Mouse (Mus musculus) cerebellum, adult 2 months (tissue): ENCODE measurements around the gene Cep55. TPM values are rescaled to one million over a fixed set of nuclear protein-coding genes. Genes with fewer than 3 reads are reported as not detected.
A peak's percentile ranks its signal among the peaks of the same experiment; 100 is the strongest.

Experiments
- DNase-seq, 2 experiments: peaks; one replicate each; pipeline ENCODE4 v3.0.0; 2021
- H3K27ac ChIP-seq: fragments of 200-500 bp; 2 replicates; pipeline ENCODE4 v1.5.1; 2012; ENCODE audit warnings: low read length, control low read depth, inconsistent platforms; ENCODE audit not compliant: insufficient read depth
- H3K27me3 ChIP-seq: fragments of 200-500 bp; 2 replicates; pipeline ENCODE4 v1.6.1; 2012; ENCODE audit warnings: inconsistent platforms, mild to moderate bottlenecking, low read length, moderate library complexity; ENCODE audit not compliant: control insufficient read depth, insufficient read depth
- H3K4me1 ChIP-seq: fragments of 200-500 bp; 2 replicates; pipeline ENCODE4 v1.6.1; 2011; ENCODE audit warnings: low read length; ENCODE audit not compliant: control insufficient read depth, insufficient read depth
- H3K4me3 ChIP-seq: fragments of 200-500 bp; replicated peaks from 2 replicates; pipeline ENCODE3; 2011; ENCODE audit warnings: mild to moderate bottlenecking, low read depth, low read length, control low read depth; ENCODE audit not compliant: insufficient read depth
- CTCF ChIP-seq: fragments of 200-500 bp; IDR thresholded peaks from 2 replicates; pipeline ENCODE4 v1.5.1; 2011; ENCODE audit warnings: low read depth, mild to moderate bottlenecking, control low read depth, low read length, moderate library complexity, borderline replicate concordance; ENCODE audit not compliant: insufficient read depth
- POLR2A ChIP-seq: fragments of 200-500 bp; IDR thresholded peaks from 2 replicates; pipeline ENCODE4 v1.6.1; 2011; ENCODE audit warnings: low read length, control low read depth, borderline replicate concordance; ENCODE audit not compliant: insufficient read depth
- WGBS: fragments of 180-500 bp; shearing (Covaris S2); methylation state at CpG from one replicate; pipeline ENCODE4 v1.1.7; 2018; 5-methylcytosine and 5-hydroxymethylcytosine counted together
- polyA plus RNA-seq: library from polyadenylated mRNA; depleted of rRNA; stranded (reverse); fragments of >200 nt; gene quantifications from 2 replicates; pipeline ENCODE4 v1.2.3, GENCODE M21; 2012

Cep55 gene
- polyA plus RNA-seq, 1 experiment, result 0.18 TPM

DNA sequence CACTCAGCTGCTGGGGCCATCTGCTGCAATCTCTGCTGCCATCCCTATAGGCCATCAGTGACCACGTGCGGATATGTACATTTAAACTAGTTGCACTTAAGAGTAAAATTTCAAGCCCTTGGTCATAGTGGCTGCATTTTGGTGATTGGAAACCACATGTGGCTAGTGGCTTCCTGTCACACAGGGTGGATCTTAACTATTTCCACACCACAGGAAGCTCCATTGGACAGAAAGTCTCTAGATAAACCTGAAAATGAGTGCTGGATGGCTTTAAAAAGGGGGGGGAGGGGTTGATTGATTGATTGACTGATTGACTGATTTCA, 21.1 kb upstream of the Cep55 start:
- H3K4me3 ChIP-seq, result no peak overlapping the region
- H3K4me1 ChIP-seq, result no peaks in the 10 kb centered on the region
- no peak overlapping the region for H3K27ac ChIP-seq
- no peaks in the 10 kb centered on the region for H3K27me3 ChIP-seq
- TF ChIP-seq POLR2A, result no peak
- no peak for TF ChIP-seq CTCF
- DNase-seq, result no peak
- WGBS, result 89% methylated on average over 2 of the region's 2 CpGs

DNA sequence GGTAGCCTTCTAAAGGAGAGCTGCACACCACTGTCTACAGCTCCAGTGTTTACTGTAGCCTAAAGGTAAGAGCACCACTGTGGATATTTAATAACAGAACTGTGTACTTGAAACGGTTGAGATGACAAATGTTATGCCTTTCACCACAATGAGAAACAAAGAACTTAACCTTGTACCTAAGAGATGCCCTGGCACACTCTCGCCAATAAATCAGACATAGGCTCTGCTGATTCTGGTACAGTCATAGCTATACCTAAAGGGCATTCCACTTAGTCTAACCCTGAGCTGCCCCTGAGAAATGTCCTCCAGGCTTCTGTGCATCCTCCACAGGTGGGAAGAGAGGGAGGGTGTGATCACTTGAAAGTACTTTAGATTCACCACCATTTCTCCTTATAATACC, 20.1 kb upstream of the Cep55 start:
- DNase-seq, result no peak
- Histone ChIP-seq H3K4me1 (no peaks in the 10 kb centered on the region), H3K4me3 (no peak overlapping the region), H3K27me3 (no peaks in the 10 kb centered on the region), H3K27ac (no peak overlapping the region)
- TF ChIP-seq POLR2A, result no peak
- no peak for TF ChIP-seq CTCF
- 75% methylated on average over 2 of the region's 2 CpGs for WGBS

DNA sequence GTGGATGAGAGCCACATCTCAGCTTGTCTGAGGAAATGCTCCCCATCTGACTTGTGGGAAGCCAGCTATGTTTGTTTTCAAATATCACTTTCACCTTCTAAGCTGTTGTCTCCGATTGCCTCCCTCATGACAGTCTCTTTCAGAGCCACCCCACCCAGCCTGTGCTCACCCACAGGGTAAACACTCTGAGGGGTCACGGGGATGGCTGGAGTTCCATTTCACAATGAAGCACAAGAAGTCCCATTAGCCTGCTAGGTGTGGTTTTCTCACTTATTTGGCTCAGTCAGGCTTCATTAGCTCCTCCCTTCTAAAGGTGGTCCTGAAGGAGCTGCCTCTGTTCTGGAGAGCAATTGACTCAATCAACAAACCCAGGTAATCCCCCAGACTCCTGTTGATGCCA, 19.0 kb upstream of the Cep55 start:
- Histone ChIP-seq H3K4me1 (no peaks in the 10 kb centered on the region), H3K27ac (no peak overlapping the region), H3K4me3 (no peak overlapping the region), H3K27me3 (no peaks in the 10 kb centered on the region)
- 83% methylated on average over 2 of the region's 2 CpGs for WGBS
- no peak for DNase-seq
- TF ChIP-seq POLR2A (no peak), CTCF (no peak)

DNA sequence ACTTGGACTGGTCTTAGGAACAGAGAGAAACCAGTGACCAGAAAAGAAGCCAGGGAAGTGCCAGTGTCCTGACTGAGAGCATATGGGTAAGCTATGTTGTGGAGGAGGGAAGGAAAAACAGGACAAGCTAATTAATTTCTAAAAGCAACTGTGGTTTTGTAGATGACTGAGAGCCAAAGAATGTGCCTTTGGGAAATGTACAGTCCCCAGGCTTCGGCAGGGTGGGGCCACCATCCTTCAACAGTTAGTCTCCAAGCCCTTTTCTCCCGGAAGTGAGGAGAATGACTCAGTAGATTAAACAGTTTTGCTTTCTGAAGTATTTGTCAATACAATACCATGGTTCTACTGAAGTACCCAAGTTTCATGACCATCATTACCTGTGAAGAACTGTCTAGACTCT, 16.5 kb upstream of the Cep55 start:
- 55% methylated on average over 2 of the region's 2 CpGs for WGBS
- Histone ChIP-seq H3K4me3 (no peak overlapping the region), H3K27me3 (no peaks in the 10 kb centered on the region), H3K4me1 (no peaks in the 10 kb centered on the region), H3K27ac (no peak overlapping the region)
- DNase-seq, result no peak
- TF ChIP-seq CTCF, result no peak

DNA sequence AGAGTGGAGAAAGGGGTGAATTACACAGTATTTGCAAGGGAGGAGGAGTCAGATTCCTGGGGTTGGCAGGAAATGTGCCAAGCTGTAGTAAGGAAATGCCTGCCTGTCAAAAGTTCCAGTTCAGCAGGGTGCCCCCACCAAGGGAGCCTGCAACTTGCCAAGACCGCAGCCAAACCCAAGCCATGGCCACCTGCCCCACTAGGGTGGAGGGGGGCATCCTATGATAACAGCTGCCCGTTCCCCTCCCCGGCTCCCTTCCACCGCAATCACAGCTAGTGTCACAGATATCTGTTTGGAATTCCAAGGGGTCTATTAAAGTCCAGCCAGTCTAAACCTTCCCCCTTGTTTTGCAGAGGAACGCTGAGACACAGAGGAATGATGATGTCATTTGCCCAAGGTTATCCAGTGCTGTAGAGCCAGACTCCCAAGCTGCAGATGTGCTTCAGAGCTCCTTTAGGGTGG, 12.5 kb upstream of the Cep55 start:
- Histone ChIP-seq H3K27me3 (no peaks in the 10 kb centered on the region), H3K27ac (no peak overlapping the region), H3K4me3 (no peak overlapping the region), H3K4me1 (no peaks in the 10 kb centered on the region)
- DNase-seq, result no peak
- TF ChIP-seq POLR2A (no peak), CTCF (no peak)
- WGBS, result 9% methylated on average over 5 of the region's 5 CpGs

DNA sequence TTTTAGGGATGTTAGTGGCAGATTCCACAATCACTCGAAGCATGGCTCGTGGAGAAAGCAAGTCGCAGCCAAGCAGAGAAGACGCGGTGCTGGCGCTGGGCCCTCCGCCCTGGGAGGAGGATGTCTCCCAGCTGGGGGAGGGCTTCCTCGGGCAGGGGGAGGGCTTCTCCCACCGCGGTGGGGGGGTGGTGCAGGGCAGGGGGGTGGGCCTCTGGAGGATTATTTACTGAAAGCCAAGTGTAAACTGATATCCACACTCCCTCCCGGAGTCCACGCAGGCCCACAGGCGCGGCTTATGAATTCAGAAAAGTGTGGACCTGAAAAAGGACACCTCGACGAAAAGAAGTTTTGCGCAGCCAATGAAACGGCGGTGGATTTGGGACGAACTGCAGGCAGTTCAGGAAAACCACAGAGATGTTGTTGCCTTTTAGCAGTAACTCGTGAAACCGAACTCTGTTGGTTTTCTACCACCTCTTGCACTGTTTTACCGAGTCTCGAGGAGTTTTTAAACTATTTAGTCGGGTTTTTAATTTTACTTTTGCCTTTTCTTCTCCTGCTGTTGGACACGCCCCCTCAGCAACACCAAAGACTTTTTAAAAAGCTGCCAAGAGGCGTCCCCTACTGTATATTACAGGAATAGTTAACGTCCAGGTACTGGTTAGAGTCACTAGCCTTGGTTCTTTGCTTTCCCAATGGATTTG, 11.4 kb upstream of the Cep55 start, which contains the start of gene Myof:
Myof (minus strand) TSS at position 297 of the 701 bp plus-strand sequence.
- WGBS, result 2% methylated on average over 28 of the region's 28 CpGs
- Histone ChIP-seq H3K27ac (no peak within 1 kb of the TSS), H3K4me3 (peak within 1 kb of the TSS; percentile 25), H3K4me1 (no peaks in the 10 kb centered on the region), H3K27me3 (no peaks in the 10 kb centered on the region)
- no peak for DNase-seq
- TF ChIP-seq CTCF, result no peak; the same call in 1 of the 2 replicates
- no peak for TF ChIP-seq POLR2A

DNA sequence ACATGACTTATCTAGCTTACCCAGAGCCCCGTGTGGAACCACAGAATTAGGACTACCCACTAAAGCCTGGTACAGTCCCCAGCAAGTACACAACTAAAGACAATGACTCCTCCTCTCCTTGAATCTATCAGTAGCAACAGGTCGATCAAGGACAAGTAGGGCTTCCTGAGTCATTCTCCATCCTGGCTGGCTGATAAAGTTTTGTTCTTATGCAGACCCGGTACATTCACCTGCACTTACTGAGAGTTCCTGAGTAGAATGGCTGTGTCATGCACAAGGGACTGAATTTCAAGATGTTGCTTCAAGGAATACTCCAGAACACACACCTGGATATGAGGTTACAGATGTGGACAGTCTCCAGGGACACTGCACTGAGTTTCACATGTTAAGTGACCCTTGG, 9.6 kb upstream of the Cep55 start:
- WGBS, result 87% methylated on average over 3 of the region's 3 CpGs
- Histone ChIP-seq H3K4me3 (no peak overlapping the region), H3K27ac (no peak overlapping the region), H3K27me3 (no peaks in the 10 kb centered on the region), H3K4me1 (no peaks in the 10 kb centered on the region)
- TF ChIP-seq CTCF, result no peak
- TF ChIP-seq POLR2A, result no peak
- no peak for DNase-seq

DNA sequence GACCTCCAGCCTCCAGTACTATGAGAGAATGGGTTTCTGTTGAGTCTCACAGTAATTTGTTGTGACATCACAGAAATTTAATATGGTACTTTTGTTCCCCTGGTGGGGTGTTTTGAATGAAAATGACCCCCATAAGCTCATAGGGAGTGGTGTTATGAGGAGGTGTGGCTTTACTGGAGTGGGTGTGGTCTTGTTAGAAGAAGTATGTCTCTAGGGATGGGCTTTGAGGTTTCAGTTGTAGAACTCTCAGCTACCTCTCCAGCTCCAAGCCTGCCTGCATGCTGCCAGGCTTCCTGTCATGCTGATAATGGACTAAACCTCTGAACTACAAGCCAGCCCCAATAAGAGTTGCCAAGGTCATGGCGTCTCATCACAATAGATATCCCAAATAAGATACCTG, 5.1 kb upstream of the Cep55 start:
- TF ChIP-seq CTCF, result no peak
- TF ChIP-seq POLR2A, result no peak
- DNase-seq, result no peak
- no peak overlapping the region for H3K27ac ChIP-seq
- no peaks in the 10 kb centered on the region for H3K4me1 ChIP-seq
- no peaks in the 10 kb centered on the region for H3K27me3 ChIP-seq
- H3K4me3 ChIP-seq, result no peak overlapping the region
- 100% methylated on average over 1 of the region's 1 CpGs for WGBS
